Mouse (Mus musculus) midbrain, embryonic 11.5 days (tissue): ENCODE measurements around the gene Kcnk6. TPM values are rescaled to one million over a fixed set of nuclear protein-coding genes. Genes with fewer than 3 reads are reported as not detected.
"Not testable (repeated sequence)": the region's sequence is repeated elsewhere in the genome, so short reads cannot be mapped to it uniquely, and the experiment has no call there.

Experiments used
- ATAC-seq: fragments of 200-750 bp; cut with Nextera tagmentation; 2 replicates; pipeline ENCODE4 v1.8.0; 2017; ENCODE audit warnings: moderate TSS enrichment, moderate library complexity; ENCODE audit not compliant: low FRiP score
- DNase-seq: peaks from one replicate; pipeline ENCODE4 v3.0.0; 2015; ENCODE audit warnings: low spot score; ENCODE audit errors: missing footprints
- H3K27ac ChIP-seq: fragments of 300-500 bp; sonication (generic); 2 replicates; pipeline ENCODE4 v1.5.1; 2014; ENCODE audit warnings: low read depth, low read length
- H3K27me3 ChIP-seq: fragments of 300-500 bp; sonication (generic); 2 replicates; pipeline ENCODE4 v1.6.1; 2014; ENCODE audit warnings: mild to moderate bottlenecking, low read length, moderate library complexity, mixed read lengths; ENCODE audit not compliant: control insufficient read depth, insufficient read depth
- H3K36me3 ChIP-seq: fragments of 300-500 bp; sonication (generic); 2 replicates; pipeline ENCODE4 v1.6.1; 2014; ENCODE audit warnings: mild to moderate bottlenecking, low read length, moderate library complexity, mixed read lengths; ENCODE audit not compliant: control insufficient read depth, insufficient read depth
- H3K4me1 ChIP-seq: fragments of 300-500 bp; sonication (generic); 2 replicates; pipeline ENCODE4 v1.6.1; 2014; ENCODE audit warnings: low read length; ENCODE audit not compliant: control insufficient read depth, insufficient read depth
- H3K4me2 ChIP-seq: fragments of 300-500 bp; sonication (generic); 2 replicates; pipeline ENCODE4 v1.6.1; 2014; ENCODE audit warnings: mild to moderate bottlenecking, moderate library complexity
- H3K4me3 ChIP-seq: fragments of 300-500 bp; sonication (generic); 2 replicates; pipeline ENCODE4 v1.5.1; 2014; ENCODE audit warnings: low read depth, low read length
- H3K9ac ChIP-seq: fragments of 300-500 bp; sonication (generic); 2 replicates; pipeline ENCODE4 v1.6.1; 2014; ENCODE audit warnings: low read length
- H3K9me3 ChIP-seq: fragments of 300-500 bp; sonication (generic); 2 replicates; pipeline ENCODE4 v1.6.1; 2016; ENCODE audit warnings: low read length; ENCODE audit not compliant: control insufficient read depth
- WGBS: fragments of 180-500 bp; shearing (Covaris S2); extraction: QIAGEN DNeasy Blood & Tissue Kit; methylation state at CpG from one replicate; pipeline ENCODE4 v1.1.7; 2014; 5-methylcytosine and 5-hydroxymethylcytosine counted together
- polyA plus RNA-seq: library from polyadenylated mRNA; unstranded; fragments of >200 nt; fragmentation: Nextera tagmentation; extraction: Ambion mirVana; gene quantifications from 2 replicates; pipeline ENCODE4 v1.2.1, GENCODE M21; 2014

Gene Kcnk6
- polyA plus RNA-seq, 1 experiment from 2014 or later: 0.22 TPM

DNA sequence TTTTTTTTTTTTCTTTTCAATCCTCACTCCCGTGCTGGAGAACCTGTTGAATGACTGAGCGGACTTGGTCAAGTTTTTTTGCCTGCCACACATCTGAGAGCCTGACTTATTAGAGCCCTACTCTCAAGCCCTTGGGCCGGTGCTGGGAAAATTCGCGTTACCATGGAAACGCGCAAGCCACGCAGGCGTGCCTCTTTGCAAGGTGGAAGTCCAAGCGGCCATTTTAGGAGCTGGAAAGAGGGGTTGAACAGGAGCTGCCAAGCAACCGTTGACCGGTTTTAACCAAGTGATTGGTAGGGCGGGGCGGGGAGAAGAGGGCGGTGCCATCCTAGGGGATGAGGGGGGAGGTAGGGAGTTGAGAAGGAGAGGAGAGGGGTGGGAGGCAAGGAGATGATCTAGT lies 17.5 kb downstream of the Kcnk6 start:
- DNase-seq (no peak), ATAC-seq (no peak)
- Histone ChIP-seq H3K4me1 (no peaks in the 10 kb centered on the region), H3K4me3 (no peak overlapping the region), H3K4me2 (no peak overlapping the region), H3K27ac (no peak overlapping the region), H3K36me3 (no peaks in the 10 kb centered on the region), H3K9me3 (peaks cover 4% of the 10 kb centered on the region; the same call in 1 of the 2 replicates), H3K27me3 (peaks cover 12% of the 10 kb centered on the region), H3K9ac (no peak overlapping the region)
- 46% methylated on average over 15 of the region's 15 CpGs for WGBS

DNA sequence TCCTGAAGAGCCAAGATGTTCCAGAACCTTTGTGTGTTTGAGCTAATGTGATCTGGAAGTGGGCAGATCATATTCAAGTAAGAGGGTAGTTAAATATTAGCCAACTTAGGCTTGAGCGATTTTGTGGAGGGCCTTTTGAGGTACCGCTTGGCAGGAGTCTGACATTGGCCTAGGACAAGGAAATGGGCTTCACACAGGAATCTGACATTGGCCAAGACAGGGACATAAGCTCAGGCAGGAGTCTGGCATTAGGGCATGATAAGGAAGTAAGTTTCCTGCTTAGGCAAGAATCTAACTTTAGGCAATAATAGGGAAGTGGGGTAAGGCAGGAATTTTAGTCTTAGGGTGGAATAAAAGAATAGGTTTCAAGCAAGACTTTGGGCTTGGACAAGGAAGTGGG lies 18.1 kb downstream of the Kcnk6 start:
- ATAC-seq (no peak), DNase-seq (peak; percentile 86)
- Histone ChIP-seq H3K27me3 (peaks cover 12% of the 10 kb centered on the region), H3K4me2 (no peak overlapping the region), H3K27ac (no peak overlapping the region), H3K4me3 (no peak overlapping the region), H3K9ac (no peak overlapping the region), H3K36me3 (no peaks in the 10 kb centered on the region), H3K9me3 (peaks cover 3% of the 10 kb centered on the region; the same call in 1 of the 2 replicates), H3K4me1 (no peaks in the 10 kb centered on the region)
- WGBS: 65% methylated on average over 2 of the region's 2 CpGs

DNA sequence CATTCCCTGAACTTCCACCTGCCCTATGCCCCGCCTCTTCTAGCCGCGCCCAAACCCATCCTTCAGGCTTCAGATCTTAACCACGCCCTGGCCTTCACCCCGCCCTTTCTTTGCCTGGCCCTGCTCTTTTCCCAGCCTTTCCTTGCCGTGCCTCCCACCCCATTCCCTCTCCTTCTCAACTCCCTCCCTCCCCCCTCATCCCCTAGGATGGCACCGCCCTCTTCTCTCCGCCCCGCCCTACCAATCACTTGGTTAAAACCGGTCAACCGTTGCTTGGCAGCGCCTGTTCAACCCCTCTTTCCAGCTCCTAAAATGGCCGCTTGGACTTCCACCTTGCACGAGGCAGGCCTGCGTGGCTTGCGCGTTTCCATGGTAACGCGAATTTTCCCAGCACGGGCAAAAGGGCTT lies 18.6 kb downstream of the Kcnk6 start, which contains the start of gene Catsperg1:
Catsperg1 (minus strand) TSS at position 361 of the 408 bp plus-strand sequence.
- Histone ChIP-seq H3K9me3 (no peaks in the 10 kb centered on the region), H3K4me1 (no peaks in the 10 kb centered on the region), H3K27me3 (peaks cover 12% of the 10 kb centered on the region), H3K36me3 (no peaks in the 10 kb centered on the region), H3K4me3 (peak within 1 kb of the TSS; percentile 14; the same call in 1 of the 2 replicates), H3K9ac (no peak within 1 kb of the TSS), H3K27ac (no peak within 1 kb of the TSS), H3K4me2 (peak within 1 kb of the TSS; percentile 37)
- peak; percentile 97 for DNase-seq
- peak; percentile 86 for ATAC-seq
- 3% methylated on average over 20 of the region's 20 CpGs for WGBS

DNA sequence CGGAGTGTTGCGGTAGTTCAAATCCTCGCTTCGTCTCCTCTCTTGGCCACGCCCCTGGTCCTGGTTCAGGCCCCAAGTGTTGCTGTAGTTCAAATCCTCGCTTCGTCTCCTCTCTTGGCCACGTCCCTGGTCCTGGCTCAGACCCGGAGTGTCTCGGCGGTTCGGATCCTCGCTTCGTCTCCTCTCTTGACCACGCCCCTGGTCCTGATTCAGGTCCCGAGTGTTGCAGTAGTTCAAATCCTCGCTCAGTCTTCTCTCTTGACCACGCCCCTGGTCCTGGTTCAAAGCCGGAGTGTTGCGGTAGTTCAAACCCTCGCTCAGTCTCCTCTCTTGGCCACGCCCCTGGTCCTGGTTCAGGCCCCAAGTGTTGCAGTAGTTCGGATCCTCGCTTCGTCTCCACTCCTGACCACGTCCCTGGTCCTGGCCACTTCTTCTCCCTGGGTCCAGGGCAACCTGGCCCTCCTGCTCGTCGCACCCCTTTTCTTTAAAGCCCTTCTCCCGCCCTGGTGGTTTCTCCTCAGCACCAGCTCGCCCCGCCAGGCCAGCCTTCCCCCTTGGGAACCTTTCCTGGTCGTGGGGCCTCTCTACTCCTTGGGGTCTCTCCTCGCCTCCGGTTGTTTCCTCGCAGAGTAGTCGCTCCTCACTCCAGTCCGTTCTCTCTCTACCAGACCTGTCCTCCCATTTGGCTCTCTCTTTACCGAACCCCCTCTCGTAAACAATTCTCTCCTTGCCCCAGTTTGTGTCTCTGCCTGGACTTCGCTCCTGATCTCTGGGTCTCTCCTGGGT lies 19.3 kb downstream of the Kcnk6 start:
- Histone ChIP-seq H3K4me2 (peak overlapping the region; percentile 37), H3K27me3 (peaks cover 12% of the 10 kb centered on the region)
- H3K36me3 ChIP-seq, H3K4me1 ChIP-seq, H3K9ac ChIP-seq, H3K4me3 ChIP-seq, H3K27ac ChIP-seq, H3K9me3 ChIP-seq: not testable (repeated sequence)
- ATAC-seq (peak; percentile 12), DNase-seq (peak; percentile 84)
- WGBS: 15% methylated on average over 40 of the region's 40 CpGs

DNA sequence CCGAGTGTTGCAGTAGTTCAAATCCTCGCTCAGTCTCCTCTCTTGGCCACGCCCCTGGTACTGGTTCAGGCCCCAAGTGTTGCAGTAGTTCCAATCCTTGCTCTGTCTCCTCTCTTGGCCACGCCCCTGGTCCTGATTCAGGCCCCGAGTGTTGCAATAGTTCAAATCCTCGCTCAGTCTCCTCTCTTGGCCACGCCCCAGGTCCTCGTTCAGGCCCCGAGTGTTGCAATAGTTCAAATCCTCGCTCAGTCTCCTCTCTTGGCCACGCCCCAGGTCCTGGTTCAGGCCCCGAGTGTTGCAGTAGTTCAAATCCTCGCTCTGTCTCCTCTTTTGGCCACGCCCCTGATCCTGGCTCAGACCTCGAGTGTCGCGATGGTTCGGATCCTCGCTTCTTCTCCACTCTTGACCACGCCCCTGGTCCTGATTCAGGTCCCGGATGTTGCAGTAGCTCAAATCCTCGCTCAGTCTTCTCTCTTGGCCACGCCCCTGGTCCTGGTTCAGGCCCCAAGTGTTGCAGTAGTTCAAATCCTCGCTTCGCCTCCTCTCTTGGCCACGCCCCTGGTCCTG lies 20.0 kb downstream of the Kcnk6 start:
- Histone ChIP-seq H3K27me3 (peaks cover 12% of the 10 kb centered on the region), H3K36me3 (no peaks in the 10 kb centered on the region), H3K4me1 (no peaks in the 10 kb centered on the region), H3K27ac (no peak overlapping the region), H3K4me3 (no peak overlapping the region), H3K9ac (no peak overlapping the region), H3K4me2 (no peak overlapping the region), H3K9me3 (no peaks in the 10 kb centered on the region)
- no peak for ATAC-seq
- peak; percentile 89 for DNase-seq
- 10% methylated on average over 26 of the region's 26 CpGs for WGBS

DNA sequence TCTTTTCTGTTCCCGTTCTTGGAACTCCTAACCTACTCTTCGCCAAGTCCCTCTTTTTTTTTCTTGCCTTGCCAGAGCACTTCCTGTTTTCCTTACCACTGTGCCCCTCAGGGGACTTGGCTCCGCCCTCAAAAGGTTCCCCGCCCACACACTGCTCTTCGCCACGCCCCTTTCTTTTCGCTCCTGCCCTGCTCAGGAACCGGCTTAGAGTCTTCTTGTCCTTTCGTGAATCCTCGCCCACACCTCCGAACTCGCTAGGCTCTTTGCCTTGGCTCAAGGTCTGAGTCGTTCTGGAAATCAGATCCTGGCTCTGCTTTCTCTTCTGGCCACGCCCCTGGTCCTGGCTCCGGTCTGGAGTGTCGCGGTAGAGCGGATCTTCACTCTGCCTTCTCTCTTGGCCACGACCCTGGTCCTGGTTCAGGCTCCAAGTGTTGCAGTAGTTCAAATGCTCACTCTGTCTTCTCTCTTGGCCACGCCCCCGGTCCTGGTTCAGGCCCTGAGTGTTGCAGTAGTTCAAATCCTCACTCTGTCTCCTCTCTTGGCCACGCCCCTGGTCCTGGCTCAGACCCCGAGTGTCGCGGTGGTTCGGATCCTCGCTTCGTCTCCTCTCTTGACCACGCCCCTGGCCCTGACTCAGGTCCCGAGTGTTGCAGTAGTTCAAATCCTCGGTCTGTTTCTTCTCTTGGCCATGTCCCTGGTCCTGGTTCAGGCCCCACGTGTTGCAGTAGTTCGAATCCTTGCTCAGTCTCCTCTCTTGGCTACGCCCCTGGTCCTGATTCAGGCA lies 20.7 kb downstream of the Kcnk6 start:
- peak overlapping the region; percentile 34 for H3K4me2 ChIP-seq
- peak; percentile 65 for ATAC-seq
- H3K4me3 ChIP-seq: peak overlapping the region; percentile 19; the same call in 1 of the 2 replicates
- peak; percentile 96 for DNase-seq
- no peaks in the 10 kb centered on the region for H3K4me1 ChIP-seq
- no peak overlapping the region for H3K27ac ChIP-seq
- peaks cover 12% of the 10 kb centered on the region for H3K27me3 ChIP-seq
- H3K36me3 ChIP-seq: no peaks in the 10 kb centered on the region
- no peak overlapping the region for H3K9ac ChIP-seq
- 5% methylated on average over 34 of the region's 34 CpGs for WGBS
- H3K9me3 ChIP-seq: no peaks in the 10 kb centered on the region

DNA sequence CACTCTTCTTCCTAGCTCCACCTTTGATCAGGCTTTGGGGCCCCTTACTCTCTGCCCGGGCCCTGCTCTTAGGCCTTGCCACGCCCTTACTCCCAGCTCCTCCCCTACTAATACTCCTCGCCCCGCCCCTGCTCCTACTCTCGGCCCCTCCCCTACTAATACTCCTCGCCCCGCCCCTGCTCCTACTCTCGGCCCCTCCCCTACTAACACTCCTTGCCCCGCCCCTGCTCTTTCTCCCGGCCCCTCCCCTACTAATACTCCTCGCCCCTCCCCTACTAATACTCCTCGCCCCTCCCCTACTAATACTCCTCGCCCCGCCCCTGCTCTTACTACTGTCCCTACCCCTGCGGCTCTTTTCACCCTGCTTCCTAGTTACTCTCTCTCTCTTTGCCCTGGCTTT lies 21.3 kb downstream of the Kcnk6 start:
- not testable (repeated sequence) for H3K4me3 ChIP-seq, H3K9me3 ChIP-seq, ATAC-seq, H3K4me1 ChIP-seq, DNase-seq, H3K9ac ChIP-seq, H3K27ac ChIP-seq, H3K4me2 ChIP-seq, H3K36me3 ChIP-seq
- WGBS: 28% methylated on average over 15 of the region's 15 CpGs
- peaks cover 12% of the 10 kb centered on the region for H3K27me3 ChIP-seq

DNA sequence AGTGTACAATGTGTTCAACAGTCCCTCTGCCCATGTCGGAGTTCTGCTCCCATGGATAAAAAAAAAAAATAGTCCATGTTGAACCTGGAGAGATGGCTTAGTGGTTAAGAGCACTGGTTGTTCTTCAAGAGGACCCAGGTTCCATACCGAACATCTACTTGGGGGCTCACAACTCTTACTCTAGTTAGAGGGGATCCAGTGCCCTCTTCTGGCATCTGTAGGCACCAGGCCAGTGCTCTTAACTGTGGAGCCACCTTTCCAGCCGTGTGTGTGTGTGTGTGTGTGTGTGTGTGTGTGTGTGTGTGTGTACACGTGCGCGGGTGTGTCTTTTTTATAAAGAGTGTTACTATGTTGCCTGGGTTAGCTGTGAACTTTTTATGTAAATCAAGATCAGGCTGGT lies 29.7 kb downstream of the Kcnk6 start:
- WGBS: 83% methylated on average over 6 of the region's 6 CpGs
- H3K9me3 ChIP-seq: no peaks in the 10 kb centered on the region
- H3K4me3 ChIP-seq: no peak overlapping the region
- H3K27me3 ChIP-seq: no peaks in the 10 kb centered on the region
- H3K4me2 ChIP-seq: no peak overlapping the region
- H3K27ac ChIP-seq: no peak overlapping the region
- H3K4me1 ChIP-seq: no peaks in the 10 kb centered on the region
- no peaks in the 10 kb centered on the region for H3K36me3 ChIP-seq
- H3K9ac ChIP-seq: no peak overlapping the region
- DNase-seq (no peak), ATAC-seq (no peak)

DNA sequence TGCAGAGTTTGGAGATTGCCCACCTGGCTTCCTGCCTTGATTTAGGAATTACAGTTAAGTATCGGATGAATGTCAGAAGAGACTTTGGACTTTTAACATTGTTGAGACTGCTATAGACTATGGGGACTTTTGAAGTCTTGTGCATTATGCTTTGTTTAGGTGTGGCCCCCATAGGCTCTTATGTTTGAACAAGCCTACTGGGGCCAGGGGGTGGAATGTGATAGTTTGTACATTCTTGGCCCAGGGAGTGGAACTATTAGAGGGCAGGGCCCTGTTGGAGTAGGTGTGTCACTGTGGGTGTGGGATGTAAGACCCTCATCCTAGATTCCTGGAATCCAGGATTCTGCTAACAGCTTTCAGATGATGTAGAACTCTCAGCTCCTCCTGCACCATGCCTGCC lies 38.1 kb downstream of the Kcnk6 start:
- not testable (repeated sequence) for DNase-seq, H3K4me2 ChIP-seq, H3K4me3 ChIP-seq, ATAC-seq, H3K36me3 ChIP-seq, H3K4me1 ChIP-seq, H3K9ac ChIP-seq, H3K9me3 ChIP-seq, H3K27ac ChIP-seq, H3K27me3 ChIP-seq
- 89% methylated on average over 1 of the region's 1 CpGs for WGBS
